Mouse (Mus musculus) forebrain, embryonic 16.5 days (tissue): ENCODE results near the gene Naxe. TPM values are rescaled to one million over a fixed set of nuclear protein-coding genes. Genes with fewer than 3 reads are reported as not detected.

Source experiments
- polyA plus RNA-seq: library from polyadenylated mRNA; unstranded; fragments of >200 nt; fragmentation: Nextera tagmentation; extraction: Ambion mirVana; gene quantifications from 2 replicates; pipeline ENCODE4 v1.2.1, GENCODE M21; 2015

Gene Naxe
- polyA plus RNA-seq, 1 experiment from 2014 or later = 168 TPM

Other genes starting within 250 kb of the Naxe start
- gene Pear1, start 234.2 kb downstream of the Naxe start, polyA plus RNA-seq = 6.9 and 7.4 TPM in 2 replicates
- gene Sh2d2a, start 211.7 kb downstream of the Naxe start, polyA plus RNA-seq = not detected in 2 replicates
- 13.8 and 16.4 TPM in 2 replicates for gene Prcc, start 172.9 kb downstream of the Naxe start, polyA plus RNA-seq
- 186 and 212 TPM in 2 replicates for gene Hdgf, start 152.2 kb downstream of the Naxe start, polyA plus RNA-seq
- 63.4 and 64.3 TPM in 2 replicates for gene Mrpl24, start 139.0 kb downstream of the Naxe start, polyA plus RNA-seq
- gene Isg20l2, start 128.2 kb downstream of the Naxe start, polyA plus RNA-seq = 43.5 and 49.4 TPM in 2 replicates
- gene Rrnad1, start 127.8 kb downstream of the Naxe start, polyA plus RNA-seq = 18.4 and 23.5 TPM in 2 replicates
- 18.9 and 19.4 TPM in 2 replicates for gene Crabp2, start 109.8 kb downstream of the Naxe start, polyA plus RNA-seq
- 35.7 and 41.6 TPM in 2 replicates for gene Nes, start 87.4 kb downstream of the Naxe start, polyA plus RNA-seq
- gene Bcan, start 58.3 kb downstream of the Naxe start, polyA plus RNA-seq = 34.8 and 43.6 TPM in 2 replicates
- gene Hapln2, start 30.9 kb downstream of the Naxe start, polyA plus RNA-seq = 0.25 and 0.35 TPM in 2 replicates
- 32.5 and 36.3 TPM in 2 replicates for gene Gpatch4, start 15.4 kb downstream of the Naxe start, polyA plus RNA-seq
- not detected in 2 replicates for gene Ttc24, start 19.8 kb upstream of the Naxe start, polyA plus RNA-seq
- gene Iqgap3, start 23.5 kb upstream of the Naxe start, polyA plus RNA-seq = 7.5 and 7.8 TPM in 2 replicates
- gene Mef2d, start 83.9 kb upstream of the Naxe start, polyA plus RNA-seq = 25.1 and 28.3 TPM in 2 replicates
- gene Rhbg, start 196.2 kb upstream of the Naxe start, polyA plus RNA-seq = not detected in 2 replicates
- 0.18 and 0.27 TPM in 2 replicates for gene Gm38392, start 228.7 kb upstream of the Naxe start, polyA plus RNA-seq
- 8.5 and 10.4 TPM in 2 replicates for gene Tsacc, start 238.5 kb upstream of the Naxe start, polyA plus RNA-seq
- gene Cct3, start 238.6 kb upstream of the Naxe start, polyA plus RNA-seq = 517 and 522 TPM in 2 replicates